Mouse (Mus musculus) kidney, postnatal 36 days (tissue): Measurements from ENCODE around the gene Pnmal2.
"Not testable (repeated sequence)": the region's sequence is repeated elsewhere in the genome, so short reads cannot be mapped to it uniquely, and the experiment has no call there.

ENCODE experiments used
- DNase-seq, 2 experiments: peaks; one replicate each; pipeline ENCODE4 v3.0.0; 2021 to 2022; ENCODE audit warnings: mixed read lengths in 2 of 2

The Pnmal2 gene

DNA sequence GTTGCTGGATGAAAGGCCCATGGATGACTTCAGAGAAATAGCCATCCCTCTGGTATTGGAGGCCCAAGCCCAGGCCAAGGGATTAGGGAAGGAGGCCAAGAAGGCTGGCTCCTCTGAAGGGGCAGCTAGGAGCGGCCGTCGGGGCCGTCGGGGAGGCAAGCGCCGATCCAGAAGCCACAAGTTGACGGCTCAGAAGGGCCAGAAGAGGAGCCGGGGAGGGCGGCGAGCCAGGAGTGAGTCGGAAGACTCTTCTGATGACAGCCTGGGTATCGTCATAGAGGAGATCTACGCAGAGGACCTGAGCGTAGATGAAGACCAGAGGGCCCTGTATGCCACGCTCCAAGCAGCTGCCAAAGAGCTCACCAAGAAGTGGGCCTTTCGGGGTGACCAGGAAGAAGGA, 937 bp downstream of the Pnmal2 start:
- no peak for DNase-seq

DNA sequence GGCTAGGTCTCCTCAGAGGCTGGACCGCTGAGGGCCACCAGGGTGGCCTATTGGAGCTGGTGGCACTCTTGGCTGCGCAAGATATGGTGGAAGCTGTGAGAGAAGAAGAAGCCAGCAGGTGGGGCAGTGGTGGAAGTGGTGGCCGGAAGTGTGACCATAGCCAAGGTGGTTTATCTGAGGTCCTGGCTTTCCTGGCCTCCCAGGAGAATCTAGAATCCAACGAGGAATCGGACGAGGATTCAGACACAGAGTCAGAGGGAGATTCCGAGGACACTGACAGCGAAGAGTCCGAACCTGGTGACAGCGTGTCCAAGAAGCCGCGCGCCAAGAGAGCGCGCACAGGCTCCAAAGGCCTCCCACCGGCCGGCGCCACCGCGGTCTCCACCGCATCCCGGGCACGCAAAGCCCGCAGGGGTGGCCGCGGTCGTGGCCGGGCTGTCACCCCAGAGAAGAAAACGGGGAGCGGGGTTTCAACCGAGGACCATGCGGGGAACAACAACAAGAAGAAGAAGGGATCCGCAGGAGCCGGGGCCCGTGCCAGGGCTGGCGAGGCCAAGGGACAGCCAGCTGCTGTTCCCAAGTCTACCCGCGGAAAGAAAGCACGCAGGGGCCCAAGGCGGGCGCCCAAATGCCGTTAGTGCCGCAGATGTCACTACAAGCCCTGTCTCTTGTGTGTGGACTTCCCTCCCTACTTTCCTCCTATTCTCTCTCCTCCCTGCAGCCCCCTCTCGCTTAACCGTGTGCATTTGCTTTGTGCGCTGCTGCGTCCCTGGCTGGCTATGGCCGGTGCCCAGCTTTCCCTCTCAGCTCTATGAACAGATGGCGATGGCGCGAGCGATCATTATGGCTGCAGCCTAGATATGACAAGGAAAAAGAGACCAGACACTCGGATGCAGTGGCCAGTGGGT, 2.2 kb downstream of the Pnmal2 start:
- peak in 1 of 2 experiments; percentile 27 for DNase-seq

DNA sequence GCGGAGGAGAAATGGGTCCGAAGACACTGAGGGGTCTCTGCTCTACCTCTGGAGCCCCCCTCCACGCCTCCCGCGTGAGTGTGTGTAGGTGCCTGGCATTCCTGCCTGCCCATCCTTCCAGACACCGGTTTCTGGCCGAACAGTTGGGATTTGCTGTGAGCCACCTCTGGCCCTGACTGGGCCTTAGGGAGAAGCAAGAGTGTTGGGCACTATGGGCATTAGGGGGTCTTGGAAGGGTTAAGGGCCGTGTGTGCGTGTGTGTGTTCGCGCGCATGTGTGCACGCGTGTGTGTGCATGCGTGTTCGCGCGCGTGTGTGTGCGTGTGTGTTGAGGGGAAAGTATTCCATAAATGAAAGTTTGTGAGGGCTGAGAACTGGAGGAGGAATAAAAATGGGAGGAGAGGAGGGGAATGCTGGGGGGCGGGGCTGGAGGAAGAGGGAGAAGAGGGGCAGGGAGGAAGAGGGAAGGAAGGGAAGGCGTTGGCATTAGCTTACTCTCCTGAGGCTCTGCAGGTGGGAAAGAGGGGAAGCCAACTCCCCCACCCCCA, 2.9 kb downstream of the Pnmal2 start:
- DNase-seq, result peak in 1 of 2 experiments; percentile 18

DNA sequence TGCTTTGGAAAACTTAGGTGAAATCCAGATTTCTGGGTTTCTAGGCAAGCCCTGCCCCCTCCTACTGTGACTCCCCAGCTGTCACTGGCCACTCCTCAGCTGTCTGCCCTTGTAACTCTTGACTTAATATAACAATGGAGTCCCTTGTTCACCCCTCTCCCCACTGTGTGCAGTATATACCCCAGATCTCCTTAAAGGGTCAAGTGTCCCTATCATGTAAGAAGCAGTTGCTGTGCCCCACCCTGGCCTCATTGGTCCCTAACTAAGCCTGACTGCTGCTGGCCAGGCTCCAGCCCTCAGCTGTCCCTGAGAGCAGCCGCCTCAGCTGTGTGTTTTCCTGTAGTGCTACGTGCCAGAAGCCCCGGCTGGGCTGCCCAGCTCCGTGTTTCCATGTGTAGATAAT, 3.5 kb downstream of the Pnmal2 start:
- peak in 1 of 2 experiments; percentile 40 for DNase-seq

DNA sequence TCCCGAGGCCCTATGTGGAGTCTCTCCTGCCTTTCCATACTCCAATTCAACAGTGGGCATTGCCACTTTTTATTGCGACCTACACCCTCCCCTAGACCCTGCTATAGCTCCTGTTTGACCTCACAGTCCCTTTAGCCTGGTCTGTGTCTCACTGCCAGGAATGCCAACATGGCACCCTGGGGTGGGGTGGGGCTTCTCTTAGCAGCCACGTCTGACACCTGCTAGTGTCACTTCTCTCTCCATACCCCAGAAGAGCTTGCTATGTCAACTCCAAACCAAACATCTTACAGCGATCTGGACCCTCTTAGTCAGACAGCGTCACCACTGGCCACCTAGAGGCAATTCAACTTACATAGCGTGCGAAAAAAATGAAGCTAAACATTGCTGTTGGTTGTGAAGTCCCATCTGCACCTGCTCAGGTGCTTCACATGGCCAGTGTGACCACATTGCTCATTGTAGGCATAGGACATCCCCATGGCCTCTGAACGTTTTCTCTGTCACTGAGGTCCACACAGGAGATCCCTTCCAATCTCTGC, 4.5 kb downstream of the Pnmal2 start:
- DNase-seq, result no peak

DNA sequence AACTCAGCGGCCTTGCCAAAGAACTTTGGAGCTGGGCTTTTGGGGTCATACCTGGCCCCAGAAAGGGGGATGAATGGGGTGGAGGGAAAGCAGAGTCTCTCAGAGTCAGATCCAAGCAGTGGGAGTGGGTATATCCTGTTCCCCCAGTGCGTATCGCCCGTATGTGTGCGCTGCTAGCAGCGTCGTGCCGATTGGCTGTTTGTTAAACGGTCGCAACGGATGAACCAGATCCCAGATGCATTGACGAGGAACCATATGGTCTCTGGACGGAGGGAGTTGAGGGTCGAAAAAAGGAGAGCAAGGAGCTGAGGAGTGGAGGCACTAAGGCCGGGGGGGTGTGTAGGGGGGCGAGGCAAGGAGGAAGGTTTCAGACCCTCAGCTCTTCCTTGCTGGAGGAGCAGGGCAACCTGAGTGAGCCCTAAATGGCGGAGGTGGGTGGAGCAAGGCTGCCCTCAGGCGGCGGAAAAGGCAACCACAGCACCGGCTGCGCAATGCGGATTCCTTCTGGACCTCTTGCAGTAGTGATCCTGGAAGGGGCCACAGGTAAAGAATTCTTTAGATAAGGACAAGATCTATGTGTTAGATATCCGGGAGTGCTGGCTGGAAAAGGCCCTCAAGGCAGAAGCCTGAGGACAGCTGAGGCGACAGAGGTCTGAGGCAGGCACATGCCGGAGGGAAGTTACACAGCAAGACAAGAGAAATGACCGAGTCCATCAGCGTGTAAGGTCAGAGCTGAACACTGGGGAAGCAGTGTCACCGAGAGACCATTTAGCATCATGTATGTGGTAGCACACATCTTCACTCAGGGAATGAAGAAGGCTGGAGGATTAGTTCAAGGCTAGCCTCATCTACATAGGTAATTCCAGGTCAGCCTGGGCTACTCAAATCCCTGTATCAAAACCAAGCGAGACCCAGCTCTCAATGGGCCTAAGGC, 5.7 kb downstream of the Pnmal2 start:
- DNase-seq, result peak; percentile 67 to 87

DNA sequence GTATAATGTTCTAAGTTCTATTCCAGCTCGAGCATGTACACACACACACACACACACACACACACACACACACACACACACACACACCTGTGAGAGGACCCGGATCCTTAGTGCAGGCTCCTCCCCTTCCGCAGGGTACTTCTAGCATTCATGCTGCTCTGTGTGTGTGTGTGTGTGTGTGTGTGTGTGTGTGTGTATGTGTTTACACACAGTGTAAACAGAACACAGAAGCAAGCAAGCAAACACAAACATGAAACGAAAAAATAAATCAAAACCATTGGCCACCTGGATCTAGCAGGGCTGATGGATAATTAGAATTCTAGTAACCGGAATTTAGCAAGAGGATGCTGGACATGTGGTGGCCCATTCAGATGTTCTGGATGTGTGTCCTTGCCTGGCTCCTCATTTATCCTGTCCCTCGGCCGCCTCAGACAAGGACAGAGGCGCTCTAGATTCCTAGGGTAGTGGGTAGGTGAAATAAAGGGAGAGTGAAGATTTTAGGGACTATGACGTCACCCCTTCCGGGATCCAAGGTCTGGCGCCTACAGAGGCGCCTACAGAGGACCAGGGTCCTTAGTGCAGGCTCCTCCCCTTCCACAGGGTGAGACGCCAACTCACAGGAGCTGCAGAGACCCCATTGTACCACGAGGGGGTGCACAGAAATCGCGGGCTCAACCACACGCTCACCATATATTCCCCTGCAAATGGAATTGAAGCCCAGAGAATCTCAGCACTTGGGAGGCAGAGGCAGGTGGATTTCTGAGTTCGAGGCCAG, 6.6 kb downstream of the Pnmal2 start:
- DNase-seq, result peak; percentile 69 to 83

DNA sequence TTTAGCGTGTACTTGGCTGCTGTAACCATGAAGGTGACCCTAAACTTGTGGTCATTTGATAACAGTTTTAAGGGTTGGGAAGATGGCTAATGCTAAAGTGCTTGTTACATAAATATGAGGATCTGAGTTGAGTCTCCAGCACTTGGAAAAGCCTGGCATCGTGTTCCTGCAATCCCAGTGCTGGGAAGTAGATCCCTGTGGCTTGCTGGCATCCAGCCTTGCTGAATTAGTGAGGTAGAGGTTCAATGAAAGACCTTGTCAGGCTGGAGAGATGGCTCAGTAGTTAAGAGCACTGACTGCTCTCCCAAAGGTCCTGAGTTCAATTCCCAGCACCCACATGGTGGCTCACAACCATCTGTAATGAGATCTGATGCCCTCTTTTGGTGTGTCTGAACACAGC, 9.3 kb downstream of the Pnmal2 start:
- DNase-seq, result not testable (repeated sequence)

DNA sequence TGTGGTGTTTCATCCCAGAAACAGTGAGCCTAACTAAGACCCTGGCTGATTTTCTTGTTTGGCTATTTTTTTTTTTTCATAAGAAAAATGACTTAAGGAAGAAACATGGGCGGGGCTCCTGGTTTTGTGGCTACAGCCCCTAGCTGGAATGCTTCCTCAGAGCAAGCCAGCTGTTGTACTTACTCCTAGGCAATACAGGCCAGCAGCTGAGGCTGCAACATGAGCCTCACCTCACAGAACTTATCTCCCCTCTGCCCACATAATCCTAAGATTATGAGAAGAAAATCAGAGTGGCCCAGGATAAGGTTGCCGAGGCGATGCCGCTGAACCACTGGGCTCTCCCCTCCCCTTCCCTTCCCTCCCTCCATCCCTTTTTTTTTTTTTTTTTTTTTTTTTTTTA, 11.2 kb downstream of the Pnmal2 start:
- no peak for DNase-seq

DNA sequence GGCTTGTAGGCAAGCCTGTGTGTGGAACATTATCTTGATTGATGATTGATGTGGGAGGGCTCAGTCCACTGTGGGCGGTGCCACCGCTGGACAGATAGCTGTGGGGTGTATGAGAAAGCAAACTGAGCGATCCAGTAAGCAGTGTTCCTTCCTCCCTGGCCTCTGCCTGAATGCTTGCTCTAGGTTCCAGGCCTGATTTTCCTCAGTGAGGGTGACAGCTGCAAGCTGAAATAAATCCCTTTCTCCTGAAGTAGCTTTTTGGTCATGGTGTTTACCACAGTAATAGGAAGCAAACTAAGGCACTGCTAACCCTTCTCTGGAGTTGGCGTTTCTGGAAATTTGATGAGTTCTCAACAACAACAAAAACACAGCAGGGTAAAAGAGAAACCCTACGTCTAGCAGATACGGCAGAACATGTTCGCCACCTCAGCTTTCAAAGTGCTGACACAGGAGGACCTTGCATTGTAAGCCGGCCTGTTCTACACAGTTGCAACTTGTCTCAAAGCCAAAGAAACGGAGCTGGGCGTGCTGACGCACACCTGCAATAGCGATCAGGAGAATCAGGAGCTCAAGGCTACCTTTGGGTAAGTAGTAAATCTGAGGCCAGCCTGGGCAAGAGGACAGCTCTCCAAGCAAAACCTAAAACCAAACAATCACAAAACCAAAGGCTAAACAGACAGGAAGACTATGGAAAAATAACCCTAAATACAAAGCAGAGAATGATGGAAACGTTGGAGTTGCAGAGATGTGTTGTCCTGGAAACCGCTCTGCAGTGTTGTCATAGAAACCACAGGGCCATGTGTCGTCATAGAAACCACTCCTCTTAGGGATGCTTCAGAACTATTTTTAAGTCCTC, 12.2 kb downstream of the Pnmal2 start:
- DNase-seq, result no peak

DNA sequence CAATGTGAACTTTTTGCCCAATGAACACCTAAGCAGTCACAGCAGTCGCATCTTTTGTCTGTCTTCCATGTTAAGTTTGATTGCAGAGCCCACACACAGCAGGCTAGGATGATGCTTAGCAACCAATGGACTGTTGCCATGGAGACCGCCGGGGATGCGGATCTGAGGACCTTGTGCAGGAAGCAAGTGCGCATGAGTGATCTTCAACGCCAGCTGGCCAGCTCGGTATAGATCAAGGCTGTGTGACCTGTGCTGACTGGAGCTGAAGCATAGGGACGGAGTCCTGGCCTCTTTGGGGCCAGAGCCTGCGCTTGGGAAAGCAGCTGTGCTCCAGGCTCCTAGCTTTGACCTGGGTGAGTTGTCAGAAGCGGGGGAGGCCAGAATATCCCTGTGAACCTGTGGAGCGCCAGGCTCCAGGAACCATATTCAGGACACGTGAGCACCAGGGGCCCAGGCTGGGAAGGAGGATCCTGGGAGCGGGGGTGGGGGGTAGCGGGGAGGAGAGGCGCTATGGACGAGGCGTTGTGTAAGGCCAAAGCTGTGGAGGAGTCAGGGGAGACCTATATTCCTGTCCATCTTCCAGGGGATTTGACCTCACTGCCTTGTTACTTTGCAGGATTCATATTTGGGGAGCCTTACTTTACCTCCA, 15.2 kb downstream of the Pnmal2 start, which contains the start of gene Pnmal1:
Pnmal1 (plus strand) TSS at position 141 of the 649 bp plus-strand sequence.
- DNase-seq, result peak in 1 of 2 experiments; percentile 8

DNA sequence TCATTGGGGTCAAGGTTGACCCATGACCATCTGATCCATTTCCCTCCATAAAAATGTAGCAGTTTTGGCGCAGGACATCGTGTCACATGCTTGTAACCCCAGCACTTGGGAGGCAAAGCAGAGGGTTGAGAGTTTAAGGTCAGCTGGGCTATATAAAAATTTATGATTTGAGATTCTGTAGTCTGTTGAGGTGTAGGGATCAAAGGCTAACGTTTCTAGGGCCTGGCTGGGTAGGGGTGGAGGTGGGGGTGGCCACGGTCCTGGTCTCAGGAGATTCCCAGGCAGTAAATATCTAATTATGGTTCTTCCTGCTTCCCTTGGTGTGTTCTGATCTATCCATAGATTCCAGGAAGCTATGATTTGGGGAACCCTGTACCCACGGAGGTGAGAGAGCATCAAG, 17.2 kb downstream of the Pnmal2 start:
- DNase-seq, result no peak

DNA sequence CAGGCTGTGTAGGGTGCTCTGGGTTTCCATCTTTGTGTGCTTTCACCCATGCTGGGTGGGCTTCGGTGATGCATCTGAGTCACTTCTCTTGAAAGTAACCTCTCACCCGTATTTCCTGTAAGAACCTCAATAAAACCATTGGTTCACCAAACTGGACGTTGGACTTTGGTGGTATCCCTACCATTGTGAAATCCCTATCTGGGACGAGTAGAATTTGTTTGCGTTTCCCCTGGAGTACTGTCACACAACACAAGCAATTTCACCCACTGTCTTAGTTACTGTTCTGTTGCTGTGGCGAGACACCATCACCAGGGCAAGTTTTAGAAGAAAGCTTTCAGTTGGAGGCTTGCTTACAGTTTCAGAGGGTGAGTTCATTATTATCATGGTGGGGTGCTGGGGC, 23.9 kb downstream of the Pnmal2 start:
- no peak for DNase-seq

DNA sequence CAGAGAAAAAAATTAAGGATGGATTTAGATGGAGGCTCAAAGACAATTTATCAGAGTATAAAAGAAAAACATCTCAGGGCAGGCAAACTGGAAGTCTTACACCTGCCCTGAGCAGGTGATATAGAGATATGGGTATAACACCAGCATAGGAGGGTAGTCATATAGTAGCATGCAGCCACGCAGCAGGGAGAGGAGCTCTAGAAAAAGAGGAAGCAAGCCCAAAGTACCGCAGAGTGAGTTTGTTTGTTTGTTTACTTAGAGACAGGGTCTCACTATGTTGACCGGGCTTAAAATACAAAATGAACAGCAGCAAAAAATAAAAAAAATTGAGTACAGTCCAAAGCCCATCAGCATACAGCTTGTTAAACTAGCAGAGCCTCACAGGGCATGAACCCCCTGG, 26.7 kb downstream of the Pnmal2 start:
- no peak for DNase-seq

DNA sequence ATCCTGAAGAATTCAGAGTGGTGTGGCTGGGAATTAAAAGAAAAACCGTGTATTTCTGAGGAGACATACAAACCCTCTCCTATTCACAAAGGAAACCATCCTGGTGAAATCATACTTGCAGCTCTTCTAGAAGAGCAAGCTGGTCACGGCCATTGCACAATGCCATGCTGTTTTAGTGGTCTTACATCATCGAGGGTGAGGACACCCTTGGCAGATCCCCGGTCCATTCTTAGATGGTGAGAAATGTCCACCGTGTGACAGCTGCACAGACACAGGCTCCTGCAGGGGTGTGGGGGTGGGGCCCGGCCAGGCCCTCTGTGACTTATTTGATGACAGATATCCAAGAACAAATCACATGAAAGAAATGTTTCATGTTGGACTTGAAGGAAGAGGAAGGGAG, 29.5 kb downstream of the Pnmal2 start:
- DNase-seq, result no peak

DNA sequence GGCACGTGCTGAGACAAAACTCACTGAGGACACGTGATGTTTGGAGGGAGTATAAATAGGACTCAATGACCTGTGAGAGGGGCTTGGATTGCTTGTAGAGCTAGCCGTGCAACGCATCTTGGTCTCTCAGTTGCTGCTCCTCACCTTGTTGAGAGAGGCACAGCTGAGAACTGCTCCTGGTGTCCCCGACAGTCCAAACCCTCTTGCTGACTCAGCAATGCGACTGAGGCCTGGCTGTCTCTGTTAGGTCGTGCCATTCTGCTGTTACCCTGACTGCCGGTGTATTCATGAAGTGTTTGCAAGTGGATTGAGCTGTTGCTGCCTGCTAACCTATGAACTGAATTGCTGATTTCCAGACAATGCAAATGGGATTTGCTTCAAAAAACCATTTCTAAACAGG, 31.8 kb downstream of the Pnmal2 start:
- no peak for DNase-seq

DNA sequence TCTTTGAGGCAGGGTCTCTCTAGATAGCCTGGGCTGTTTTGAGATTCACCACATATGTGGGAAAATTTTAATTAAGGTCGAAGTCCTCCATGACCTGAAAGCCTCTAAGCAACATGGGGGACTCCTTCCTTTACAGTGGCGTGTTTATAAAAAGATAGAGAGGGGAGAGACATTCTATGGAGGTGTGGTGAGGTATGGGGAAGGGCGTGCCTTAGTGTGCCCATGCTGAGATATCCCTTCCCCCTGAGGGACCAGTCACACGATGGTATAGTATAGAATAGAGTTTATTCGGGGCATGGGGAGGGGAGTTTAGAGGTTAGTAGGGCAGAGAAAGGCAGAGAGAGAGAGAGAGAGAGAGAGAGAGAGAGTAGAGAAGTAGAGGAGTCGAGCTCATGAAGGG, 33.7 kb downstream of the Pnmal2 start:
- no peak for DNase-seq

DNA sequence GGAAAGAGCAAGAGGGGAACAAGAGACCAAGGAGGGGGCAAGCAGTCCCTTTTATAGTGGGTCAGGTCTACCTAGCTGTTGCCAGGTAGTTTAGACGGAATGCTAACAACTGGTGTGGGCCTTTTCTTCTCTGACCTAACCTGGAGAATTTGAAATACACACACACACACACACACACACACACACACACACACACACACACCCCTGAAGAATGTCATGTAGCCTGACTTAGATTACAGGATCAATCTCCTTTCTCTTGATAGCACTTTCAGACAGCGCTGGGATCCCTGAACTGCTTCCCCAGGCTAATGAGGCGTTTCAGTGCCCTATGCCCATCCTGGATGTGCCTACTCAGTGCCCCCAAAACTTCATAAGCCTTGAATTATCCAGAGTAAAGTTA, 34.1 kb downstream of the Pnmal2 start:
- no peak for DNase-seq

DNA sequence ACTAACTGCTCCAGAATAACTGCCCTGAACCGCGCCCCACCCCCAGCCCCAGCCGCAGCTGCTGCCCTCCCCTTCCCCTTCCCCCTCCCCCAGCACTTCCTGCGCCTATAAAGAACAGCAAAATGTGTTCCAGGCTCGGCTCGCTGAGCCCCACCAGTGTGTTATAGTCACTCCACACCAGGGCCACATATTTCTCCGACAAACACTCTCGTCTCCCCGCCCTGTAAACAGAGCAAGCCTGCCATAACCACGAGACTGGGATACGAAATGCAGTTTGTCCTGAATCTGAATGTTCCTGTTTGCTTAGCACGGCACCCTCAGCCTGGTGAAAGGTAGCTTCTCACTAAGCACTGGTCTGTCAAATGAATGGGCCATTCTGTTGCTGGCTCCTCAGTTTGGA, 35.9 kb downstream of the Pnmal2 start:
- peak; percentile 23 to 60 for DNase-seq

DNA sequence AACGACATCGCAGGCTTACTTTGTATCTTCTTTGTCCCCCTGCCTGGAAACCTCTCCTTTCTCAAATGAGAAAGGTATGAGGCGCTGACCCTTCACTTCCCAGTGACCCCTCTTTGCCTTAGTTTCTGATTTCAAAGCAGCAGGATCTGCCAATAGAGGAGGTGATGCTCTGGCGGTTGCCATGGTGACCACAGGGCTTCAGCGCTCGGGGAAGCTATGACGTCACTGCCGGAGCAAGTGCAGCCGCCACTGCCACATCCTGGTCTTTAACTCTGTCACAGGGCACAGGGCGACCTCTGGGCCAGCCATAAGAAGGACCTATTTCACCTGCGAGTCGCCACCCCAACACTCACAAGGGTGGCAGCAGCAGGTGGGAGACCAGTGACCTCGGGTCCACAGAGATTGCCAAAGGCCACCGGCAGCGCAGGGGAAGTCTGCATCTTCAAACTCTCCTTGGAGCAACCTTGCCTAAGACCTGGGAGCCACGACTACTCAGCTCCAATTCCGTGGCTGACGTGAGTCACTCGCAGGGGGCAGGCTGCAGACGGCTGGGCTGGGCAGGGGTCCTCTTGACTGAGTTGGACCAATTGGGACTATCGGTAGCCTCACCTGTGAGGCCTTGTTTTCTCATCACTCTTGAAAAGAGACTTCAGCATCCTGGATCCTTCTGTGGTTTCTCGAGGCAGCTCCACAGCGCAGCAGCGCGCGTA, 38.5 kb downstream of the Pnmal2 start, which contains the start of gene Gm42372:
Gm42372 (plus strand) TSS at position 228 of the 710 bp plus-strand sequence.
- DNase-seq, result peak in 1 of 2 experiments; percentile 42
